Mouse (Mus musculus): ENCODE results near the gene Pttg1ip.

GRCm38 (mm10) chr10:77591546-77591945 is 10.0 kb downstream of the Pttg1ip start:
- TF ChIP-seq USF1 (IDR thresholded peaks at IDR 0.05; ENCODE audit: low read depth) (no peak), CEBPB (IDR thresholded peaks at IDR 0.05; ENCODE audit: insufficient read depth, poor library complexity, severe bottlenecking) (no peak)

All from myocyte (in vitro differentiated cells).